Mouse (Mus musculus): ENCODE measurements around the gene Bcl6. TPM values are rescaled to one million over a fixed set of nuclear protein-coding genes. Genes with fewer than 3 reads are reported as not detected.

Bcl6 gene
- polyA plus RNA-seq, 1 experiment from 2014 or later: 0.23 TPM

DNA sequence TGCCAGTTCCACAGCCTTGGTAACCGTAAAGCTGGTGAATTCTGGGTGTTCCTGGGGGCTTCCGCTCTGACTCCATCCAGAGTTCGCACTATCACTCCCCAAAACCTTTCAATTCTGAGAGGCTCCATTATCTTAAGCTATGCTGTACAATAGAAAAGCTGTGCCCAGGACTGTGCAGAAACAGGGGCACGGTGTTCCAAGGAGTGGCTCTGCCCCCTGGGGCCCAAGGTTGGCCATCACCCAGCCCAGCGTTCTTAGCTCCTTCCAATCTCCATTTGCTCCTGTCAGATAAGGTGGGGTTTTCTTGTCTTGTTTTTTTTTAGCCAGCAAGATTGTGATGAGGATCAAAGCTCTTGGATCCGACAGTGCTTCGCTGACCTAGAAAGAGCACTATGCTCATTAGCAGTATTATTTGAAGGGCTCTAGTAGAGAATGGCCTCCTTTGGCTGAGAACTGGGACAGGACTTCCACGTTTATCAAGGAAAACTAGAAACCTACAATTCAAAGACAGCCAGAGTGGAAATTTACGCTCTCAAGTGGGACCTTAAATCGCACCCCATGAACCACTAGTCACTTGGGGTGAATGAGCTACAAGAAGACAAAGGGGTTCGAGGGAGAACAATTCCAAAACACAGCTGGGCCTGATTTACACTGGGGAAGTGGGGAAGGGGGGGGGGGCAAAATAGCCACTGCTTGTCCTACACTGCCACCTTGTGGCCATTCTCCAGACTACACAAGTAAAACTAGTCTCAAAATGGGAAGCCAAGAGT lies 35.3 kb downstream of the Bcl6 start:
- Histone ChIP-seq H3K4me2 (replicated peaks; ENCODE audit: low read depth) (no peak overlapping the region), H3K9me3 (ENCODE audit: control insufficient read depth, low read length) (no peaks in the 10 kb centered on the region), H3K4me1 (replicated peaks; ENCODE audit: control insufficient read depth, insufficient read depth) (no peaks in the 10 kb centered on the region), H3K9ac (ENCODE audit: low read length) (no peak overlapping the region), H3K4me3 (ENCODE audit: low read depth, low read length) (no peak overlapping the region), H3K36me3 (ENCODE audit: control insufficient read depth, insufficient read depth, low read length) (no peaks in the 10 kb centered on the region), H3K27me3 (ENCODE audit: control insufficient read depth, insufficient read depth, low read length) (no peaks in the 10 kb centered on the region), H3K27ac (replicated peaks) (no peak overlapping the region)
- WGBS: 47% methylated on average over 11 of the region's 11 CpGs
- DNase-seq (ENCODE audit: low spot score) (peak; percentile 61), ATAC-seq (ENCODE audit: low FRiP score, low TSS enrichment) (no peak)
- TF ChIP-seq CTCF (IDR thresholded peaks at IDR 0.05; ENCODE audit: low read depth): peak; percentile 84
- no peak for TF ChIP-seq EP300 (optimal IDR thresholded peaks at IDR 0.05)

DNA sequence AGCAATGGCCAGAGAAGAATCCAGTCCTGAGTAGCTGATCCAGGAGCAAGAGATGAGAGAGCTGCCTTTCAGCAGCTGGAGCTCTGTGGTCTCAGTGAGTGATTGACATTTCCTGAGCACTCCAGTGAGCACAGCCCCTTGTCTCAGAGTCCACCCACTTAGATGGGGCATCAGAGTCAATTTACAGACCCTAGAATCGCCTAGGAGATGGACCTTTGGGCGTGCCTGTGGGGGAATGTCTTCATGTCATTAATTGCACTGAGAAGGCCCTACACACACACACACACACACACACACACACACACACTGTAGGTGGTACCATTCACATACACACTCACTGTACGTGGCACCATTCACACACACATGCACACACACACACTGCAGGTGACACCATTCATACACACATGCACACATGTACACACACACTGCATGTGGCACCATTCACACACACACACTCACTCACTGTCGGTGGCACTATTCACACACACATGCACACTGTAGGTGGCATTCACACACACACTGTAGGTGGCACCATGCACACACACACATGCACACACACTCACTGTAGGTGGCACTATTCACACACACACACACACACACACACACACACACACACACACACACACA lies 36.4 kb downstream of the Bcl6 start:
- ATAC-seq (ENCODE audit: low FRiP score, low TSS enrichment): peak; percentile 42; the same call in 1 of the 2 replicates
- WGBS: 67% methylated on average over 4 of the region's 4 CpGs
- no peaks in the 10 kb centered on the region for H3K9me3 ChIP-seq (ENCODE audit: control insufficient read depth, low read length)

DNA sequence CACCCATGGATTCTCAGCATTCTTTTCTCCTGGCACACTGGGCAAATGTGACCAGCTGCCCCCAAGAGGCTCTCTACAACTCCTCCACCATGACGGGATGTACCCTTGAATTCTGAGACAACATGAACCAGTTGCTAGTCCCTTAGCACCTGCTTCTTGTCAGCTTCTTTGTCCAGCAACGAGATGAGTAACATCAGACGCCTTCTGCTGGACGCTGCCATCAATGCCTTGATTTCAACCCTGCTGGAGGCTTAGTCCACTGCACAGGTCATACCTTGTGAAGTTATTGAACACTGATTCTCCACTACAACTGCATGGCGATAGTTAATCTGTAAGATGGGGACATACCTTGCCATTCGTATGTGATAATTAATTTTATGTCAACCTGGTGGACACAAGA lies 41.0 kb downstream of the Bcl6 start:
- TF ChIP-seq EP300 (optimal IDR thresholded peaks at IDR 0.05) (no peak), CTCF (IDR thresholded peaks at IDR 0.05; ENCODE audit: low read depth) (no peak)
- DNase-seq (ENCODE audit: low spot score) (no peak), ATAC-seq (ENCODE audit: low FRiP score, low TSS enrichment) (no peak)
- no peaks in the 10 kb centered on the region for H3K4me1 ChIP-seq (replicated peaks; ENCODE audit: control insufficient read depth, insufficient read depth)
- WGBS: 91% methylated on average over 6 of the region's 6 CpGs
- no peak overlapping the region for H3K4me3 ChIP-seq (ENCODE audit: low read depth, low read length)
- H3K27me3 ChIP-seq (ENCODE audit: control insufficient read depth, insufficient read depth, low read length): no peaks in the 10 kb centered on the region
- H3K9me3 ChIP-seq (ENCODE audit: control insufficient read depth, low read length): no peaks in the 10 kb centered on the region
- no peaks in the 10 kb centered on the region for H3K36me3 ChIP-seq (ENCODE audit: control insufficient read depth, insufficient read depth, low read length)
- no peak overlapping the region for H3K4me2 ChIP-seq (replicated peaks; ENCODE audit: low read depth)
- no peak overlapping the region for H3K27ac ChIP-seq (replicated peaks)
- no peak overlapping the region for H3K9ac ChIP-seq (ENCODE audit: low read length)

More for the DNA sequence above, 36.4 kb downstream of the Bcl6 start:
- Histone ChIP-seq H3K4me1 (replicated peaks; ENCODE audit: control insufficient read depth, insufficient read depth) (no peaks in the 10 kb centered on the region), H3K27ac (replicated peaks) (no peak overlapping the region), H3K36me3 (ENCODE audit: control insufficient read depth, insufficient read depth, low read length) (no peaks in the 10 kb centered on the region), H3K9ac (ENCODE audit: low read length) (no peak overlapping the region), H3K27me3 (ENCODE audit: control insufficient read depth, insufficient read depth, low read length) (no peaks in the 10 kb centered on the region), H3K4me3 (ENCODE audit: low read depth, low read length) (no peak overlapping the region), H3K4me2 (replicated peaks; ENCODE audit: low read depth) (no peak overlapping the region)
- no peak for TF ChIP-seq EP300 (optimal IDR thresholded peaks at IDR 0.05)
- peak; percentile 9; the same call in 1 of the 2 replicates for TF ChIP-seq CTCF (IDR thresholded peaks at IDR 0.05; ENCODE audit: low read depth)
- no peak for DNase-seq (ENCODE audit: low spot score)

DNA sequence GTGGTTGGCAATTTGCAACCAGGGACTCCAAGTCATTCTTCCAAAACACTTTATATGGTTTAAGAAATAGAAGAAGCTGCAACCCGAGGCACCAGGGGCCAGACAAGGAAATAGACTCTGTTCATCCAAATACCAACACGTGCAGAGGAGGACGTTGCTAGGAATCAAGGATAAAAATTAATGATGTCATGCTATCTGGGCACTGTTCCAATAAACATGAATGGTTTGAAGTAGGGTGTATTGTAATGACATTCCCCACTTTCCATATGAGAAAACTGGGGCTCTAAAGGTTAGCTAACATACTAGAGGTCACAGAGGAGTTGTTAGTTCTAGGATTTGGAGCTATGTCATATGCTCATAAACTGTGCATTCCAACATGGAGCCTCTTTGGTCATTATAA lies 43.9 kb downstream of the Bcl6 start:
- Histone ChIP-seq H3K9ac (ENCODE audit: low read length) (no peak overlapping the region), H3K9me3 (ENCODE audit: control insufficient read depth, low read length) (no peaks in the 10 kb centered on the region), H3K27me3 (ENCODE audit: control insufficient read depth, insufficient read depth, low read length) (no peaks in the 10 kb centered on the region), H3K36me3 (ENCODE audit: control insufficient read depth, insufficient read depth, low read length) (no peaks in the 10 kb centered on the region), H3K4me2 (replicated peaks; ENCODE audit: low read depth) (no peak overlapping the region), H3K4me3 (ENCODE audit: low read depth, low read length) (no peak overlapping the region), H3K27ac (replicated peaks) (no peak overlapping the region), H3K4me1 (replicated peaks; ENCODE audit: control insufficient read depth, insufficient read depth) (no peaks in the 10 kb centered on the region)
- WGBS: 23% methylated on average over 3 of the region's 3 CpGs
- TF ChIP-seq CTCF (IDR thresholded peaks at IDR 0.05; ENCODE audit: low read depth) (no peak), EP300 (optimal IDR thresholded peaks at IDR 0.05) (no peak)
- DNase-seq (ENCODE audit: low spot score) (no peak), ATAC-seq (ENCODE audit: low FRiP score, low TSS enrichment) (no peak)

DNA sequence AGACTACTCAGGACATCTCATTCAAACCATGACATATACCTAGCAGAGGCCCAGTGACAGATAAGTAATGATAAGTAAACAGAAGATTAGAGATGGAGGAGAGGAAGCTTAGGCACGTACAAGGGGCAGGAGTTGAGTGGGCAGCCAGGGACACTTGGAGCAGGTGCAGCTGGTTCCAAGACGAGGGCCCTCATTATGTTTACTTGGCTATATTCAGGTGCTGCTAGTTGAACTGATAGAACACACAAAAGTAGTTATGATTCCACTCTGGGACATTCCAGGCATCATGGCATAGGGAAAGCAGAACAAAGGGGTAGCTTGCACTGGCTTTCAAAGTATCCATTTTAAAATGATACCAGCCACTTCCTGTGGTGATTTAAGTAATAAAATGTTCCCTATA lies 54.3 kb downstream of the Bcl6 start:
- Histone ChIP-seq H3K27ac (replicated peaks) (no peak overlapping the region), H3K9me3 (ENCODE audit: control insufficient read depth, low read length) (no peaks in the 10 kb centered on the region), H3K27me3 (ENCODE audit: control insufficient read depth, insufficient read depth, low read length) (no peaks in the 10 kb centered on the region), H3K9ac (ENCODE audit: low read length) (no peak overlapping the region), H3K36me3 (ENCODE audit: control insufficient read depth, insufficient read depth, low read length) (no peaks in the 10 kb centered on the region), H3K4me2 (replicated peaks; ENCODE audit: low read depth) (no peak overlapping the region), H3K4me3 (ENCODE audit: low read depth, low read length) (no peak overlapping the region), H3K4me1 (replicated peaks; ENCODE audit: control insufficient read depth, insufficient read depth) (no peaks in the 10 kb centered on the region)
- WGBS: 12% methylated on average over 2 of the region's 2 CpGs
- ATAC-seq (ENCODE audit: low FRiP score, low TSS enrichment): no peak
- TF ChIP-seq CTCF (IDR thresholded peaks at IDR 0.05; ENCODE audit: low read depth) (no peak), EP300 (optimal IDR thresholded peaks at IDR 0.05) (no peak)
- no peak for DNase-seq (ENCODE audit: low spot score)

DNA sequence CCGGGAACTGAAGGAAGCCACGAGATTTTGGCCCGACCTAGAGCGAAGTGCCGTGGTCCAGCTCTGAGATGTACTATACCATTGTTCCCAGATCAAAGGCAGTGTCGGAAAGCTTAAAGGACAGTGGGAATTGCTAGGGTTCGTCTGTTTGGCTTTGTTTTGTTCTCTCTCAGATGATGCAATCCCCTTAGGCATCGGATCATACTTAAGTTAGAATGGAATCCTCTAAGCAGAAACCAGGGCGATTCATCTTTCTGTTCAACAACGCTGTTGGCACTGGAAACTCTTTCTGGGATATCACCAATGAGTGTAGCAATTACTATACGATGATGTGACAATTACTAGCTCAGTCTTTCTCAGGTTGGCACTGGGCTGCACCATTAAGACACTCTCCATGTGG lies 56.4 kb downstream of the Bcl6 start, which contains the start of gene Rtp2:
Gene Rtp2 (minus strand): TSS at position 101 of the 400 bp plus-strand sequence.
- Histone ChIP-seq H3K9me3 (ENCODE audit: control insufficient read depth, low read length) (no peaks in the 10 kb centered on the region), H3K4me1 (replicated peaks; ENCODE audit: control insufficient read depth, insufficient read depth) (no peaks in the 10 kb centered on the region), H3K27ac (replicated peaks) (no peak within 1 kb of the TSS), H3K4me2 (replicated peaks; ENCODE audit: low read depth) (no peak within 1 kb of the TSS), H3K9ac (ENCODE audit: low read length) (no peak within 1 kb of the TSS), H3K27me3 (ENCODE audit: control insufficient read depth, insufficient read depth, low read length) (no peaks in the 10 kb centered on the region), H3K4me3 (ENCODE audit: low read depth, low read length) (no peak within 1 kb of the TSS), H3K36me3 (ENCODE audit: control insufficient read depth, insufficient read depth, low read length) (no peaks in the 10 kb centered on the region)
- WGBS: 87% methylated on average over 11 of the region's 11 CpGs
- no peak for ATAC-seq (ENCODE audit: low FRiP score, low TSS enrichment)
- DNase-seq (ENCODE audit: low spot score): no peak
- no peak for TF ChIP-seq CTCF (IDR thresholded peaks at IDR 0.05; ENCODE audit: low read depth)
- TF ChIP-seq EP300 (optimal IDR thresholded peaks at IDR 0.05): no peak
